Mouse (Mus musculus) MEL (cell line): Measurements from ENCODE around the gene Col23a1. TPM values are rescaled to one million over a fixed set of nuclear protein-coding genes. Genes with fewer than 3 reads are reported as not detected.
"Not testable (repeated sequence)": the region's sequence is repeated elsewhere in the genome, so short reads cannot be mapped to it uniquely, and the experiment has no call there.

Source experiments
- DNase-seq: peaks from one replicate; pipeline ENCODE4 v3.0.0; 2011; ENCODE audit warnings: low read depth, low spot score
- H3K27ac ChIP-seq: 2 replicates; pipeline ENCODE4 v1.5.1; 2012; ENCODE audit warnings: low read depth, mild to moderate bottlenecking, control low read depth, low read length, moderate library complexity; ENCODE audit not compliant: control insufficient read depth
- H3K27me3 ChIP-seq, 2 experiments: fragments of 150-350 bp in 1 of 2; sonication (generic) in 1 of 2; 2 replicates each; pipeline ENCODE4 v1.6.1; 2012; ENCODE audit warnings: low read length in 2 of 2, mild to moderate bottlenecking in 2 of 2, improper control_type of control experiment in 1 of 2, moderate library complexity in 1 of 2; ENCODE audit not compliant: insufficient read depth in 2 of 2, control insufficient read depth in 1 of 2
- H3K36me3 ChIP-seq, 2 experiments: 2 replicates each; pipeline ENCODE4 v1.6.1; 2012 to 2014; ENCODE audit warnings: low read length in 2 of 2, improper control_type of control experiment in 1 of 2, inconsistent platforms in 1 of 2, mild to moderate bottlenecking in 1 of 2; ENCODE audit not compliant: insufficient read depth in 2 of 2, control insufficient read depth in 1 of 2
- H3K4me1 ChIP-seq, 2 experiments: fragments of 150-350 bp in 1 of 2; sonication (generic) in 1 of 2; 2 replicates each; pipeline ENCODE4 v1.6.1; 2012; ENCODE audit warnings: low read length in 2 of 2, improper control_type of control experiment in 1 of 2, mild to moderate bottlenecking in 1 of 2; ENCODE audit not compliant: insufficient read depth in 2 of 2, control insufficient read depth in 1 of 2
- H3K4me3 ChIP-seq, 2 experiments: fragments of 150-350 bp in 1 of 2; sonication (generic) in 1 of 2; 2 replicates each; pipeline ENCODE4 v1.5.1; 2012; ENCODE audit warnings: low read depth in 2 of 2, low read length in 2 of 2, mild to moderate bottlenecking in 2 of 2, moderate library complexity in 2 of 2, control low read depth in 1 of 2, improper control_type of control experiment in 1 of 2; ENCODE audit not compliant: control insufficient read depth in 1 of 2, insufficient read depth in 1 of 2
- H3K79me2 ChIP-seq: 2 replicates; pipeline ENCODE4 v1.6.1; 2012; ENCODE audit warnings: mild to moderate bottlenecking, low read length, moderate library complexity; ENCODE audit not compliant: control insufficient read depth, poor library complexity, insufficient read depth
- H3K9ac ChIP-seq: 2 replicates; pipeline ENCODE4 v1.6.1; 2012; ENCODE audit warnings: low read depth, mild to moderate bottlenecking, control low read depth, low read length, moderate library complexity; ENCODE audit not compliant: control insufficient read depth, poor library complexity, severe bottlenecking
- H3K9me3 ChIP-seq: fragments of 150-350 bp; sonication (generic); replicated peaks from 2 replicates; pipeline ENCODE4 v1.6.1; 2012; ENCODE audit warnings: mild to moderate bottlenecking, low read length, improper control_type of control experiment, moderate library complexity; ENCODE audit not compliant: insufficient read depth
- BHLHE40 ChIP-seq: IDR thresholded peaks from 2 replicates; pipeline ENCODE4 v1.6.1; 2012; ENCODE audit warnings: low read depth, mild to moderate bottlenecking, inconsistent platforms, low read length, improper control_type of control experiment, borderline replicate concordance
- CHD1 ChIP-seq: IDR thresholded peaks from 2 replicates; pipeline ENCODE4 v1.6.1; 2012; ENCODE audit warnings: low read depth, mild to moderate bottlenecking, inconsistent platforms, low read length, improper control_type of control experiment
- CHD2 ChIP-seq: IDR thresholded peaks from 2 replicates; pipeline ENCODE4 v1.6.1; 2011; ENCODE audit warnings: low read length, improper control_type of control experiment
- CTCF ChIP-seq, 3 experiments: IDR thresholded peaks in 2 of 3; conservative IDR thresholded peaks in 1 of 3; 2 replicates each; pipeline ENCODE4 v1.5.1; 2011 to 2012; ENCODE audit warnings: low read length in 3 of 3, low read depth in 2 of 3, mild to moderate bottlenecking in 2 of 3, improper control_type of control experiment in 1 of 3, inconsistent platforms in 1 of 3, mixed read lengths in 1 of 3, moderate library complexity in 1 of 3; ENCODE audit not compliant: control insufficient read depth in 1 of 3, insufficient read depth in 1 of 3, poor library complexity in 1 of 3, severe bottlenecking in 1 of 3
- E2F4 ChIP-seq: IDR thresholded peaks from 2 replicates; pipeline ENCODE4 v1.6.1; 2011; ENCODE audit warnings: low read depth, low read length, improper control_type of control experiment, borderline replicate concordance
- ELF1 ChIP-seq: IDR thresholded peaks from 2 replicates; pipeline ENCODE4 v1.6.1; 2014; ENCODE audit warnings: low read depth, mild to moderate bottlenecking, inconsistent platforms, low read length, improper control_type of control experiment, moderate library complexity
- GABPA ChIP-seq: IDR thresholded peaks from 2 replicates; pipeline ENCODE4 v1.6.1; 2012; ENCODE audit warnings: low read depth, mild to moderate bottlenecking, inconsistent platforms, low read length, improper control_type of control experiment, moderate library complexity
- GATA1 ChIP-seq: IDR thresholded peaks from 2 replicates; pipeline ENCODE4 v1.6.1; 2011; ENCODE audit warnings: low read depth, low read length, improper control_type of control experiment
- JUND ChIP-seq: IDR thresholded peaks from 2 replicates; pipeline ENCODE4 v1.6.1; 2011; ENCODE audit warnings: low read depth, mild to moderate bottlenecking, improper control_type of control experiment, low read length
- MAFK ChIP-seq: IDR thresholded peaks from 2 replicates; pipeline ENCODE4 v1.6.1; 2011; ENCODE audit warnings: low read depth, mild to moderate bottlenecking, low read length, improper control_type of control experiment, borderline replicate concordance
- MAZ ChIP-seq: IDR thresholded peaks from 2 replicates; pipeline ENCODE4 v1.6.1; 2012; ENCODE audit warnings: low read depth, mild to moderate bottlenecking, inconsistent platforms, low read length, improper control_type of control experiment
- MEF2A ChIP-seq: IDR thresholded peaks from 2 replicates; pipeline ENCODE4 v1.6.1; 2014; ENCODE audit warnings: low read depth, mild to moderate bottlenecking, inconsistent platforms, low read length, improper control_type of control experiment; ENCODE audit not compliant: poor library complexity, insufficient replicate concordance, severe bottlenecking; ENCODE audit errors: extremely low read depth
- MXI1 ChIP-seq: IDR thresholded peaks from 2 replicates; pipeline ENCODE4 v1.6.1; 2011; ENCODE audit warnings: mild to moderate bottlenecking, low read depth, low read length, improper control_type of control experiment
- MYB ChIP-seq: IDR thresholded peaks from 2 replicates; pipeline ENCODE4 v1.6.1; 2011; ENCODE audit warnings: mild to moderate bottlenecking, low read depth, low read length, improper control_type of control experiment
- MYC ChIP-seq: IDR thresholded peaks from 2 replicates; pipeline ENCODE4 v1.6.1; 2011; ENCODE audit warnings: low read depth, mild to moderate bottlenecking, low read length, improper control_type of control experiment, moderate library complexity
- NELFE ChIP-seq: IDR thresholded peaks from 2 replicates; pipeline ENCODE4 v1.6.1; 2011; ENCODE audit warnings: low read depth, low read length, improper control_type of control experiment
- NRF1 ChIP-seq: IDR thresholded peaks from 2 replicates; pipeline ENCODE4 v1.6.1; 2014; ENCODE audit warnings: low read depth, mild to moderate bottlenecking, inconsistent platforms, low read length, improper control_type of control experiment, moderate library complexity; ENCODE audit not compliant: poor library complexity, insufficient read depth, severe bottlenecking
- POLR2AphosphoS2 ChIP-seq: IDR thresholded peaks from 2 replicates; pipeline ENCODE4 v1.6.1; 2011; ENCODE audit warnings: low read length, improper control_type of control experiment
- POLR2AphosphoS5 ChIP-seq: IDR thresholded peaks from 2 replicates; pipeline ENCODE4 v1.6.1; 2012; ENCODE audit warnings: low read depth, borderline replicate concordance, mild to moderate bottlenecking, inconsistent platforms, low read length, moderate library complexity, mixed read lengths
- SMC3 ChIP-seq: IDR thresholded peaks from 2 replicates; pipeline ENCODE4 v1.6.1; 2011; ENCODE audit warnings: low read depth, low read length, improper control_type of control experiment
- TAL1 ChIP-seq: IDR thresholded peaks from 2 replicates; pipeline ENCODE4 v1.6.1; 2012; ENCODE audit warnings: mild to moderate bottlenecking, inconsistent platforms, low read length, moderate library complexity, mixed read lengths
- TCF12 ChIP-seq: IDR thresholded peaks from 2 replicates; pipeline ENCODE4 v1.6.1; 2014; ENCODE audit warnings: low read depth, mild to moderate bottlenecking, inconsistent platforms, low read length, improper control_type of control experiment, moderate library complexity
- USF2 ChIP-seq, 2 experiments: IDR thresholded peaks; 2 replicates each; pipeline ENCODE4 v1.6.1; 2011 to 2012; ENCODE audit warnings: improper control_type of control experiment in 2 of 2, low read length in 2 of 2, borderline replicate concordance in 1 of 2, inconsistent platforms in 1 of 2, low read depth in 1 of 2, mild to moderate bottlenecking in 1 of 2; ENCODE audit not compliant: insufficient read depth in 1 of 2
- ZKSCAN1 ChIP-seq: IDR thresholded peaks from 2 replicates; pipeline ENCODE4 v1.6.1; 2012; ENCODE audit warnings: low read depth, mild to moderate bottlenecking, inconsistent platforms, low read length, improper control_type of control experiment, moderate library complexity
- ZMIZ1 ChIP-seq: IDR thresholded peaks from 2 replicates; pipeline ENCODE4 v1.6.1; 2012; ENCODE audit warnings: low read depth, mild to moderate bottlenecking, inconsistent platforms, low read length, improper control_type of control experiment, moderate library complexity
- ZNF384 ChIP-seq: IDR thresholded peaks from 2 replicates; pipeline ENCODE4 v1.6.1; 2012; ENCODE audit warnings: low read depth, mild to moderate bottlenecking, inconsistent platforms, low read length, improper control_type of control experiment
- polyA plus RNA-seq, 2 experiments: library from polyadenylated mRNA; stranded (reverse) in 1 of 2; unstranded in 1 of 2; fragments of >175 nt in 1 of 2; fragments of >200 nt in 1 of 2; gene quantifications; 2 replicates each; pipeline versions ENCODE4 v1.2.1 to v1.2.4; 2012; ENCODE audit warnings: low replicate concordance in 2 of 2, low read depth in 1 of 2; ENCODE audit not compliant: insufficient read length in 2 of 2, insufficient read depth in 1 of 2, missing spikeins in 1 of 2
- total RNA-seq: library from RNA; depleted of rRNA; stranded (reverse); fragments of 300-350 nt; gene quantifications from 2 replicates; pipeline ENCODE4 v1.2.3, GENCODE M21; 2012

The Col23a1 gene
- total and polyA plus RNA-seq, 3 experiments: under 0.01 to 0.03 TPM; not detected in 1

DNA sequence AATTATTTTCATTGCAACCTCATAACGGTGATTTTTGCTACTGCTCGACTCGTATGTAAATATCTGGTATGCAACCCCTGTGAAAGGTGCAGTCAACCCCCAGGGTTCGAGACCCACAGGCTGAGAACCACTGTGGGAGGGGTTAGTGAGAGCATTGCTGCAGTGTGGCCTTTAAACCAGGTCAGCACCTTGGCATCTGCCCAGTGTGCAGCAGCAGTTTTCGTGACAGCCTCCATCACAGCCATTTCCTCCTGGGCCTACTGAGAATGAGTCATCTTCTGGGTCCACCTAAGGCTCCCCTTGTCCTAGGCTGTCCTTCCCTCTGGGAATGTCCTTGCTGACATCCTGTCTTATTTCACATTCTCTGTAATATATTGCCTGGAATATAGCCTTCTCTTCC lies 64.0 kb downstream of the Col23a1 start:
- H3K27ac ChIP-seq: no peak overlapping the region
- H3K9ac ChIP-seq: no peak overlapping the region
- no peak overlapping the region for H3K4me3 ChIP-seq
- no peaks in the 10 kb centered on the region; a peak in 1 of 4 replicates for H3K27me3 ChIP-seq
- DNase-seq: no peak
- H3K79me2 ChIP-seq: no peaks in the 10 kb centered on the region
- TF ChIP-seq CHD1 (no peak), ELF1 (no peak), MAFK (no peak), TCF12 (no peak), MAZ (no peak), USF2 (IDR thresholded peaks at IDR 0.05; ENCODE audit: borderline replicate concordance in 1 of 2, insufficient read depth in 1 of 2, low read depth in 1 of 2, low read length in 2 of 2) (no peak), MYB (no peak), E2F4 (no peak), ZNF384 (no peak), CTCF (IDR thresholded peaks at IDR 0.05 in 2 of 3, conservative IDR thresholded peaks at IDR 0.05 in 1 of 3; ENCODE audit: control insufficient read depth in 1 of 3, insufficient read depth in 1 of 3, low read depth in 2 of 3, low read length in 3 of 3, poor library complexity in 1 of 3, severe bottlenecking in 1 of 3) (no peak), GABPA (no peak)
- H3K36me3 ChIP-seq: no peaks in the 10 kb centered on the region
- H3K4me1 ChIP-seq: no peaks in the 10 kb centered on the region
- no peaks in the 10 kb centered on the region for H3K9me3 ChIP-seq

DNA sequence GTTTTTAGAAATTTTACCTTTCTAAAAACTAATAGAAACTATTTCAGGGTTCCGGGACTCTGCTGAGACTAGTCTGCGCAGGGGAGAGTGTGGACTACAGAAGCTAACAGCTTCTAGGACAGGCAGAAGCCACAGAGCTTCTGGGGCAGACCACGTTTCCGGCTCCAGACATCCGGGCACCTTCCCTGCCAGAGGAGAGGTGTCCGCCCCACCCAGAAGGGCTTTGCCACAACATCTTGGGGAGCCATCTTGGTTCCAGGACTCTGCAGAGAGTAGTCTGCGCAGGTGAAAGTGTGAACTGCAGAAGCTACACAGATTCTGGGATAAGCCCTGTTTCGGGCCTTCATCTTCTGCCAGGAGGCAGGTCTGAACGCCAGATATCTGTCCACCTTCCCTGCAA lies 69.3 kb downstream of the Col23a1 start:
- not testable (repeated sequence) for H3K27me3 ChIP-seq, H3K4me3 ChIP-seq, H3K79me2 ChIP-seq, H3K27ac ChIP-seq, H3K4me1 ChIP-seq, DNase-seq, H3K9ac ChIP-seq, H3K36me3 ChIP-seq, H3K9me3 ChIP-seq

DNA sequence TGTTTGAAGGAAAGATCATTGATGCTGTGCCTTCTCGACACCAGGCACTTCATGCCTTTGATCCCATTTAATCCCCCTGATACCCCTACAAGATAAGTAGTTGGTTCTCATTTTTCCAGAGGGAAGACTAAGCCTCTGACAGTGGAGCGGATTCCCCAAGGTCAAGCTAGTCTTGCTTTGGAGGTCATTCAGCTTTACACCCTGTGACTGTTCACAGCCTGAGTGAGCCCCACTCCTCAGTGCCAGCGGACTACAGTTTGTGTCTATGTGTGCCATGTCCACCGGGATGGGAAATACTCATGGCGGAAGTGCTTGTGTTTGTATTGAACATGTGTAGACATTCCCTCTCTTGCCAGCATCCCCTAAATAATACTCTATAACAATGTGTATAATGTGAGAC lies 74.6 kb downstream of the Col23a1 start:
- Histone ChIP-seq H3K27me3 (no peaks in the 10 kb centered on the region), H3K36me3 (no peaks in the 10 kb centered on the region), H3K9ac (no peak overlapping the region), H3K4me1 (no peaks in the 10 kb centered on the region), H3K9me3 (no peaks in the 10 kb centered on the region), H3K4me3 (no peak overlapping the region), H3K27ac (no peak overlapping the region), H3K79me2 (no peaks in the 10 kb centered on the region)
- TF ChIP-seq BHLHE40: no peak
- TF ChIP-seq USF2 (IDR thresholded peaks at IDR 0.05; ENCODE audit: borderline replicate concordance in 1 of 2, insufficient read depth in 1 of 2, low read depth in 1 of 2, low read length in 2 of 2): no peak
- TF ChIP-seq POLR2AphosphoS2: no peak
- TF ChIP-seq NELFE: no peak
- TF ChIP-seq CTCF (IDR thresholded peaks at IDR 0.05 in 2 of 3, conservative IDR thresholded peaks at IDR 0.05 in 1 of 3; ENCODE audit: control insufficient read depth in 1 of 3, insufficient read depth in 1 of 3, low read depth in 2 of 3, low read length in 3 of 3, poor library complexity in 1 of 3, severe bottlenecking in 1 of 3): no peak
- no peak for TF ChIP-seq SMC3
- no peak for TF ChIP-seq MAZ
- TF ChIP-seq ZKSCAN1: no peak
- no peak for TF ChIP-seq MXI1
- TF ChIP-seq CHD2: no peak
- TF ChIP-seq JUND: no peak
- TF ChIP-seq ZMIZ1: no peak
- TF ChIP-seq TAL1: no peak
- TF ChIP-seq POLR2AphosphoS5: no peak
- TF ChIP-seq E2F4: no peak
- TF ChIP-seq NRF1: no peak
- no peak for TF ChIP-seq GATA1
- no peak for TF ChIP-seq MYC
- no peak for TF ChIP-seq MEF2A
- DNase-seq: no peak
